Mouse (Mus musculus) neural tube, embryonic 13.5 days (tissue): Measurements from ENCODE around the gene Ska3. TPM values are rescaled to one million over a fixed set of nuclear protein-coding genes. Genes with fewer than 3 reads are reported as not detected.

Experiments
- ATAC-seq: fragments of 200-750 bp; cut with Nextera tagmentation; 2 replicates; pipeline ENCODE4 v1.8.0; 2017; ENCODE audit warnings: low read depth, mild to moderate bottlenecking, moderate TSS enrichment, moderate library complexity
- H3K27ac ChIP-seq: fragments of 300-500 bp; sonication (generic); replicated peaks from 2 replicates; pipeline ENCODE4 v1.5.1; 2015; ENCODE audit warnings: moderate library complexity, mild to moderate bottlenecking, inconsistent platforms
- H3K27me3 ChIP-seq: fragments of 300-500 bp; sonication (generic); 2 replicates; pipeline ENCODE4 v1.6.1; 2015; ENCODE audit warnings: mild to moderate bottlenecking, inconsistent platforms
- H3K36me3 ChIP-seq: fragments of 300-500 bp; sonication (generic); 2 replicates; pipeline ENCODE4 v1.6.1; 2015; ENCODE audit warnings: mild to moderate bottlenecking, inconsistent platforms
- H3K4me1 ChIP-seq: fragments of 300-500 bp; sonication (generic); replicated peaks from 2 replicates; pipeline ENCODE4 v1.6.1; 2015; ENCODE audit warnings: inconsistent platforms
- H3K4me2 ChIP-seq: fragments of 300-500 bp; sonication (generic); 2 replicates; pipeline ENCODE4 v1.6.1; 2015; ENCODE audit warnings: inconsistent platforms, mild to moderate bottlenecking, moderate library complexity
- H3K4me3 ChIP-seq: fragments of 300-500 bp; sonication (generic); 2 replicates; pipeline ENCODE4 v1.5.1; 2015; ENCODE audit warnings: mild to moderate bottlenecking, inconsistent platforms
- H3K9ac ChIP-seq: fragments of 300-500 bp; sonication (generic); 2 replicates; pipeline ENCODE4 v1.6.1; 2015; ENCODE audit warnings: moderate library complexity, mild to moderate bottlenecking, inconsistent platforms
- H3K9me3 ChIP-seq: fragments of 300-500 bp; sonication (generic); 2 replicates; pipeline ENCODE4 v1.6.1; 2016; ENCODE audit warnings: inconsistent platforms
- WGBS: fragments of 180-500 bp; shearing (Covaris S2); methylation state at CpG from one replicate; pipeline ENCODE4 v1.1.7; 2015; 5-methylcytosine and 5-hydroxymethylcytosine counted together
- polyA plus RNA-seq: library from polyadenylated mRNA; unstranded; fragments of >200 nt; fragmentation: Nextera tagmentation; extraction: Ambion mirVana; gene quantifications from 2 replicates; pipeline ENCODE4 v1.2.1, GENCODE M21; 2015

The Ska3 gene
- polyA plus RNA-seq, 1 experiment from 2014 or later, result 7.7 TPM

GRCm38 (mm10) chr14:57844535-57844934 is 18.6 kb upstream of the Ska3 start:
- H3K27ac ChIP-seq, result no peak overlapping the region
- no peak for ATAC-seq
- no peak overlapping the region for H3K4me3 ChIP-seq
- H3K9me3 ChIP-seq, result no peaks in the 10 kb centered on the region
- H3K4me2 ChIP-seq, result no peak overlapping the region
- 91% methylated on average over 3 of the region's 3 CpGs for WGBS
- H3K9ac ChIP-seq, result no peak overlapping the region
- no peaks in the 10 kb centered on the region for H3K4me1 ChIP-seq
- peaks cover 60% of the 10 kb centered on the region for H3K36me3 ChIP-seq
- no peaks in the 10 kb centered on the region for H3K27me3 ChIP-seq

DNA sequence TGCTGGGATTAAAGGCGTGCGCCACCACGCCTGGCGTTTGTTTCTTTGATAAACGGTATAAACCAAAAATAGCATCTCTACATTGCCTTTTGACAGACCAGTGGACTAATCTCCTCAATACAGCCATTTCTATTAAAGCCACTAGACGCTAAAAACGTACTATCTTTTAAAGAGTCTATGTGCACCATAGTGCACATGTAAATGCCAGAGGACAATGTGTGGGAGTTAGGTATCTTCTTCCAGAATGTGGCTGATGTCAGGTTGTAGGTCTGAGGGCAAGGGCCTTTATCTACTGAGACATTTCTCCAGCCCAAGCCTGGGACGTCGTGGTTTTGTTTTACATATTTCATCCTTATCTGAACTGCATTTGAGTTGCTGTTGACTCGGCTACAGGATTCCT is 9.2 kb upstream of the Ska3 start:
- ATAC-seq, result no peak

DNA sequence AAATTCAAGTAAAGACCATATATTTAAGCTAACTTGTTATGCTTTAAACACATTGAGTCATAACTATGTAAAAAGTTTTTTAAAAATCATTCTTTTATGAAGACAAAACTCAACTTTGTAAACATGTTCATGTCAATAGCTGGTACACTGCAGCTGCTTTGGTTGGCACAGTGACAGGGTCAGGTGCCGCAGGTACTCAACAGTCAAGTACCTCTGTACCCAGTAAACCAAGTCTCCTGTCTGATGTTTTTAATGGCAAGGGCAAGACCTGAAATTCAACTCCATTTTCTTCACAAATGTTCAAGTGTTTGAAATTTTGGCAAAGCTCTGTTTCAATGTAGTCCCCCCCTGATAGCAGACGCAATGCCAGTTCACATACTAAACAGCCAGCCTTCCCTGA is 7.5 kb upstream of the Ska3 start:
- Histone ChIP-seq H3K4me3 (no peak overlapping the region), H3K9me3 (no peaks in the 10 kb centered on the region), H3K36me3 (peaks cover 43% of the 10 kb centered on the region), H3K27me3 (no peaks in the 10 kb centered on the region), H3K4me1 (no peaks in the 10 kb centered on the region), H3K27ac (no peak overlapping the region), H3K4me2 (no peak overlapping the region), H3K9ac (no peak overlapping the region)
- 95% methylated on average over 2 of the region's 2 CpGs for WGBS
- no peak for ATAC-seq

More for the DNA sequence above, 9.2 kb upstream of the Ska3 start:
- no peaks in the 10 kb centered on the region for H3K9me3 ChIP-seq
- H3K4me2 ChIP-seq, result no peak overlapping the region
- no peak overlapping the region for H3K9ac ChIP-seq
- WGBS, result 95% methylated on average over 10 of the region's 10 CpGs
- H3K4me3 ChIP-seq, result no peak overlapping the region
- H3K36me3 ChIP-seq, result peaks cover 57% of the 10 kb centered on the region
- H3K27ac ChIP-seq, result no peak overlapping the region
- no peaks in the 10 kb centered on the region for H3K27me3 ChIP-seq
- H3K4me1 ChIP-seq, result no peaks in the 10 kb centered on the region

DNA sequence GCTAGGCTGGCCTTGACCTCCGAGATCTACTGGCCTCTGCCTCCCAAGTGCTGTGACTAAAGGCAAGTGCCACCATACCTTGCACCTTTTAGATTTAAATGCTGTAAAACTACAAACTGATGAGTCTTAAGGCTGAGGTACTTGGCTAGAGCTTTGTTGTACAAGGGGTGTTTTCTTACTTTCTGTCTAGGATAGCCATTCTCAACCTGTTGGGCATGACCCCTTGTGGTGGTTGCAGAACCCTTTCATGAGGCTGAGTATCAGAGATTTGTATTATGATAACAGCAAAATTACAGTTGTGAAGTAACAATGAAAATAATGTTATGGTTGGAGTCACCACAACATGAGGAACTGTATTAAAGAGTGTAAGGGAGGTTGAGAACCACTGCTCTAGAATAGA is 1.3 kb upstream of the Ska3 start:
- peak overlapping the region; percentile 88 for H3K4me2 ChIP-seq
- no peaks in the 10 kb centered on the region for H3K9me3 ChIP-seq
- H3K27ac ChIP-seq, result peak overlapping the region; percentile 88; the same call in 1 of the 2 replicates
- no peak for ATAC-seq
- no peaks in the 10 kb centered on the region for H3K27me3 ChIP-seq
- peak overlapping the region; percentile 75 for H3K4me3 ChIP-seq
- H3K9ac ChIP-seq, result peak overlapping the region; percentile 90
- whole genome bisulfite sequencing, result 76% methylated on average over 1 of the region's 1 CpGs
- H3K36me3 ChIP-seq, result 0 out of 2 replicates have a peak, but pooled peaks cover 4% of the 10 kb centered on the region
- H3K4me1 ChIP-seq, result peaks cover 21% of the 10 kb centered on the region

DNA sequence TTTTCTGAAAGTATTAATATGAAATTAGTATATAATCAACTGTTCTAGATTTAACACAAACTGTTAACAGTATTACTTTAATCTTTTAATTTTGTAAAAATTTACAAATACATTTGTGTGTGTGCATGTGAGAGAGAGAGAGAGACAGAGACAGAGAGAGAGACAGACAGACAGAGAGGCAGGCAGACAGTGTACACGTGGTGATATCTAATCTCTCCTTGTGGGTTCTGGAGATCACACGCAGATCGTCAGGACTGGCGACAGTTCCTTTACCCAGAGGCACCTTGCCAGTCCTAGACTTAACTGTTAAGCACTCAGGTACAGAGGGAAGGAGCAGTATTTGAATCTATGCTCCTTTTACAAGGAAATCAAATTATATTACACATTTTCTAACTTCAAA is 5.1 kb downstream of the Ska3 start:
- Histone ChIP-seq H3K4me2 (no peak overlapping the region), H3K9me3 (no peaks in the 10 kb centered on the region), H3K27me3 (no peaks in the 10 kb centered on the region), H3K4me3 (no peak overlapping the region), H3K36me3 (peaks cover 17% of the 10 kb centered on the region), H3K4me1 (peaks cover 5% of the 10 kb centered on the region), H3K9ac (no peak overlapping the region), H3K27ac (no peak overlapping the region)
- no peak for ATAC-seq
- 87% methylated on average over 4 of the region's 4 CpGs for WGBS

- Histone ChIP-seq H3K9ac (no peak overlapping the region), H3K4me3 (no peak overlapping the region), H3K9me3 (no peaks in the 10 kb centered on the region), H3K27me3 (no peaks in the 10 kb centered on the region), H3K36me3 (peaks cover 45% of the 10 kb centered on the region), H3K4me1 (no peaks in the 10 kb centered on the region), H3K4me2 (no peak overlapping the region), H3K27ac (no peak overlapping the region)
- 96% methylated on average over 5 of the region's 5 CpGs for WGBS
- ATAC-seq, result no peak
Measured at GRCm38 (mm10) chr14:57811844-57812243, 14.1 kb downstream of the Ska3 start.

GRCm38 (mm10) chr14:57810886-57811285 is 15.1 kb downstream of the Ska3 start:
- H3K9me3 ChIP-seq, result no peaks in the 10 kb centered on the region
- H3K27me3 ChIP-seq, result no peaks in the 10 kb centered on the region
- no peak overlapping the region for H3K4me2 ChIP-seq
- peaks cover 52% of the 10 kb centered on the region for H3K36me3 ChIP-seq
- WGBS, result 90% methylated on average over 2 of the region's 2 CpGs
- no peaks in the 10 kb centered on the region for H3K4me1 ChIP-seq
- no peak for ATAC-seq
- H3K9ac ChIP-seq, result no peak overlapping the region
- no peak overlapping the region for H3K4me3 ChIP-seq
- H3K27ac ChIP-seq, result no peak overlapping the region

GRCm38 (mm10) chr14:57808558-57808957 is 17.4 kb downstream of the Ska3 start:
- 77% methylated on average over 5 of the region's 5 CpGs for WGBS
- H3K36me3 ChIP-seq, result peaks cover 69% of the 10 kb centered on the region
- no peak for ATAC-seq

GRCm38 (mm10) chr14:57803731-57804130 is 22.3 kb downstream of the Ska3 start:
- 88% methylated on average over 4 of the region's 4 CpGs for WGBS
- ATAC-seq, result no peak
- Histone ChIP-seq H3K4me1 (peaks cover 22% of the 10 kb centered on the region), H3K27me3 (no peaks in the 10 kb centered on the region), H3K4me2 (no peak overlapping the region), H3K9me3 (no peaks in the 10 kb centered on the region), H3K9ac (no peak overlapping the region), H3K27ac (no peak overlapping the region), H3K36me3 (peaks cover 59% of the 10 kb centered on the region), H3K4me3 (no peak overlapping the region)

More at GRCm38 (mm10) chr14:57808558-57808957, 17.4 kb downstream of the Ska3 start:
- H3K9ac ChIP-seq, result no peak overlapping the region
- no peaks in the 10 kb centered on the region for H3K27me3 ChIP-seq
- H3K27ac ChIP-seq, result no peak overlapping the region
- H3K4me2 ChIP-seq, result no peak overlapping the region
- H3K4me1 ChIP-seq, result no peaks in the 10 kb centered on the region
- H3K4me3 ChIP-seq, result no peak overlapping the region
- H3K9me3 ChIP-seq, result no peaks in the 10 kb centered on the region

- peak; percentile 98 for ATAC-seq
- Histone ChIP-seq H3K9me3 (no peaks in the 10 kb centered on the region), H3K9ac (peak within 1 kb of the TSS; percentile 92), H3K36me3 (peaks cover 14% of the 10 kb centered on the region), H3K27me3 (no peaks in the 10 kb centered on the region), H3K4me3 (peak within 1 kb of the TSS; percentile 87), H3K27ac (peak within 1 kb of the TSS; percentile 85), H3K4me1 (peaks cover 22% of the 10 kb centered on the region), H3K4me2 (peak within 1 kb of the TSS; percentile 69)
- WGBS, result under 1% methylated on average over 99 of the region's 99 CpGs
Measured at GRCm38 (mm10) chr14:57797991-57798931, 27.7 kb downstream of the Ska3 start, which contains the start of gene Sap18. TSS of gene Sap18 (plus strand) at chr14:57798180.

DNA sequence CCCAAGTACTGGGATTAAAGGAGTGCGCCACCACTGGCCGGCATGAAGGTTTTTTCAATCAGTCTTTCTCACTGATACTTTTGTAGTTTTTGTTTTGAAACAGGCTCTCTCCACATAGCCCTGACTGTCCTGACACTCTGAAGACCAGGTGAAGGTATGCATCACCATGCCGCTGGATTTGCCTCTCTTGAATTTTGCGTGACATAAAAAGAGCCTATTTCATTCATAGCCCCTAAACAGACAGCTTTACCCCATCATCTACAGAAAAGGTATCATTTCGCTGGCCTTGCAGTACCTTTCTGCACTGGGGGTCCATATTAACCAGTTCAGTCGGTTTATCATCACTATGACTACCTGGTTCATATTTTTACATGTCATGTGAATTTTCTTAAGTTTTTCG is 28.4 kb downstream of the Ska3 start:
- Histone ChIP-seq H3K36me3 (peaks cover 7% of the 10 kb centered on the region), H3K4me2 (peak overlapping the region; percentile 69), H3K27me3 (no peaks in the 10 kb centered on the region), H3K9ac (peak overlapping the region; percentile 60), H3K9me3 (no peaks in the 10 kb centered on the region), H3K27ac (peak overlapping the region; percentile 64), H3K4me1 (peaks cover 22% of the 10 kb centered on the region), H3K4me3 (peak overlapping the region; percentile 87)
- 16% methylated on average over 7 of the region's 7 CpGs for whole genome bisulfite sequencing
- ATAC-seq, result peak; percentile 74

- Histone ChIP-seq H3K4me2 (no peak overlapping the region), H3K9ac (no peak overlapping the region), H3K4me3 (no peak overlapping the region), H3K9me3 (no peaks in the 10 kb centered on the region), H3K4me1 (no peaks in the 10 kb centered on the region), H3K27ac (no peak overlapping the region), H3K36me3 (no peaks in the 10 kb centered on the region), H3K27me3 (no peaks in the 10 kb centered on the region)
- ATAC-seq, result no peak
- 88% methylated on average over 4 of the region's 4 CpGs for WGBS
Measured at GRCm38 (mm10) chr14:57791171-57791570, 34.8 kb downstream of the Ska3 start.
